Mouse (Mus musculus): ENCODE measurements at regions not wholly inside any gene's neighbourhood (a gene's known extent, or its start where the extent isn't known, plus 50 kb on each side); places are given as distances from the start of the nearest gene placed in this dataset.

GRCm38 (mm10) chr15:50942429-50942828, 2942.3 kb upstream of the Gm7489 start:
- no peak for ATAC-seq

- ATAC-seq: no peak
These were observed 2939.7 kb upstream of the Gm7489 start for GRCm38 (mm10) chr15:50944976-50945375.

GRCm38 (mm10) chr15:50959109-50959508, 2925.6 kb upstream of the Gm7489 start:
- no peak for ATAC-seq

GRCm38 (mm10) chr15:50963606-50964005, 2921.1 kb upstream of the Gm7489 start:
- ATAC-seq: no peak

GRCm38 (mm10) chr15:50964236-50964635, 2920.5 kb upstream of the Gm7489 start:
- ATAC-seq: no peak

GRCm38 (mm10) chr15:50967176-50967575, 2917.5 kb upstream of the Gm7489 start:
- ATAC-seq: no peak

GRCm38 (mm10) chr15:50970637-50971036, 2914.1 kb upstream of the Gm7489 start:
- no peak for ATAC-seq

GRCm38 (mm10) chr15:50972593-50972992, 2912.1 kb upstream of the Gm7489 start:
- ATAC-seq: no peak

GRCm38 (mm10) chr15:50974002-50974754, 2910.5 kb upstream of the Gm7489 start:
- ATAC-seq: no peak

GRCm38 (mm10) chr15:50989457-50989856, 2895.2 kb upstream of the Gm7489 start:
- no peak for ATAC-seq

GRCm38 (mm10) chr15:50991667-50992066, 2893.0 kb upstream of the Gm7489 start:
- no peak for ATAC-seq

- no peak for ATAC-seq
These were observed 2892.5 kb upstream of the Gm7489 start for GRCm38 (mm10) chr15:50992246-50992645.

- no peak for ATAC-seq
These were observed 2891.6 kb upstream of the Gm7489 start for GRCm38 (mm10) chr15:50993121-50993520.

- no peak for ATAC-seq
These were observed 2889.0 kb upstream of the Gm7489 start for GRCm38 (mm10) chr15:50995688-50996087.

GRCm38 (mm10) chr15:50996296-50996695, 2888.4 kb upstream of the Gm7489 start:
- ATAC-seq: no peak

- ATAC-seq: no peak
These were observed 2887.4 kb upstream of the Gm7489 start for GRCm38 (mm10) chr15:50997209-50997763.

- ATAC-seq: no peak
These were observed 2845.7 kb upstream of the Gm7489 start for GRCm38 (mm10) chr15:51038968-51039367.

- no peak for ATAC-seq
These were observed 2814.2 kb upstream of the Gm7489 start for GRCm38 (mm10) chr15:51070538-51070937.

- no peak for ATAC-seq
These were observed 2813.5 kb upstream of the Gm7489 start for GRCm38 (mm10) chr15:51071132-51071656.

- no peak for ATAC-seq
These were observed 2811.0 kb upstream of the Gm7489 start for GRCm38 (mm10) chr15:51073678-51074077.

GRCm38 (mm10) chr15:51074196-51074595, 2810.5 kb upstream of the Gm7489 start:
- no peak for ATAC-seq

GRCm38 (mm10) chr15:51083677-51084322, 2800.9 kb upstream of the Gm7489 start:
- no peak for ATAC-seq

GRCm38 (mm10) chr15:51092936-51093335, 2791.8 kb upstream of the Gm7489 start:
- ATAC-seq: no peak

GRCm38 (mm10) chr15:51103948-51104347, 2780.8 kb upstream of the Gm7489 start:
- no peak for ATAC-seq
